Mouse (Mus musculus): ENCODE measurements around the gene Rnase11. TPM values are rescaled to one million over a fixed set of nuclear protein-coding genes. Genes with fewer than 3 reads are reported as not detected.

Rnase11 gene
- polyA plus RNA-seq, 1 experiment from 2014 or later = not detected

- Histone ChIP-seq H3K4me1 (replicated peaks) (peaks cover 10% of the 10 kb centered on the region), H3K9me3 (no peaks in the 10 kb centered on the region), H3K4me2 (no peak overlapping the region), H3K36me3 (no peaks in the 10 kb centered on the region), H3K27me3 (no peaks in the 10 kb centered on the region), H3K9ac (no peak overlapping the region), H3K4me3 (no peak overlapping the region), H3K27ac (no peak overlapping the region)
- no peak for ATAC-seq (ENCODE audit: low FRiP score)
- WGBS = 95% methylated on average over 5 of the region's 5 CpGs
These were observed 19.0 kb upstream of the Rnase11 start for GRCm38 (mm10) chr14:51068956-51069355.

GRCm38 (mm10) chr14:51060761-51061160 lies 10.8 kb upstream of the Rnase11 start:
- Histone ChIP-seq H3K4me3 (no peak overlapping the region), H3K36me3 (no peaks in the 10 kb centered on the region), H3K4me1 (replicated peaks) (peaks cover 8% of the 10 kb centered on the region), H3K27me3 (0 out of 2 replicates have a peak, but pooled peaks cover 4% of the 10 kb centered on the region), H3K9me3 (no peaks in the 10 kb centered on the region), H3K27ac (no peak overlapping the region), H3K4me2 (no peak overlapping the region), H3K9ac (no peak overlapping the region)
- WGBS = 94% methylated on average over 5 of the region's 5 CpGs
- ATAC-seq (ENCODE audit: low FRiP score) = no peak

GRCm38 (mm10) chr14:51057401-51057831 lies 7.5 kb upstream of the Rnase11 start, which contains the start of gene Rnase12:
TSS of gene Rnase12 (minus strand) at chr14:51057661.
- Histone ChIP-seq H3K27ac (no peak within 1 kb of the TSS), H3K27me3 (0 out of 2 replicates have a peak, but pooled peaks cover 4% of the 10 kb centered on the region), H3K4me2 (no peak within 1 kb of the TSS), H3K9me3 (no peaks in the 10 kb centered on the region), H3K36me3 (no peaks in the 10 kb centered on the region), H3K9ac (no peak within 1 kb of the TSS), H3K4me1 (replicated peaks) (peaks cover 8% of the 10 kb centered on the region), H3K4me3 (no peak within 1 kb of the TSS)
- 78% methylated on average over 9 of the region's 9 CpGs for WGBS
- no peak for ATAC-seq (ENCODE audit: low FRiP score)

- WGBS = 37% methylated on average over 13 of the region's 13 CpGs
- ATAC-seq (ENCODE audit: low FRiP score) = no peak
These were observed 4.6 kb upstream of the Rnase11 start for GRCm38 (mm10) chr14:51054243-51055237.

GRCm38 (mm10) chr14:51053176-51053575 lies 3.2 kb upstream of the Rnase11 start:
- WGBS = 76% methylated on average over 5 of the region's 5 CpGs
- ATAC-seq (ENCODE audit: low FRiP score) = no peak
- Histone ChIP-seq H3K9ac (no peak overlapping the region), H3K27ac (no peak overlapping the region), H3K4me3 (no peak overlapping the region), H3K27me3 (no peaks in the 10 kb centered on the region), H3K36me3 (no peaks in the 10 kb centered on the region), H3K9me3 (no peaks in the 10 kb centered on the region), H3K4me1 (replicated peaks) (peaks cover 4% of the 10 kb centered on the region; the same call in 1 of the 2 replicates), H3K4me2 (no peak overlapping the region)

More at GRCm38 (mm10) chr14:51054243-51055237, 4.6 kb upstream of the Rnase11 start:
- Histone ChIP-seq H3K4me2 (no peak overlapping the region), H3K36me3 (no peaks in the 10 kb centered on the region), H3K4me3 (no peak overlapping the region), H3K9ac (no peak overlapping the region), H3K4me1 (replicated peaks) (peaks cover 4% of the 10 kb centered on the region; the same call in 1 of the 2 replicates), H3K27ac (no peak overlapping the region), H3K27me3 (no peaks in the 10 kb centered on the region), H3K9me3 (no peaks in the 10 kb centered on the region)

GRCm38 (mm10) chr14:51051941-51052340 lies 2.0 kb upstream of the Rnase11 start:
- peaks cover 4% of the 10 kb centered on the region; the same call in 1 of the 2 replicates for H3K4me1 ChIP-seq (replicated peaks)
- H3K9ac ChIP-seq = no peak overlapping the region
- ATAC-seq (ENCODE audit: low FRiP score) = no peak
- H3K9me3 ChIP-seq = no peaks in the 10 kb centered on the region
- no peaks in the 10 kb centered on the region for H3K27me3 ChIP-seq
- no peak overlapping the region for H3K4me3 ChIP-seq
- H3K27ac ChIP-seq = no peak overlapping the region
- H3K36me3 ChIP-seq = no peaks in the 10 kb centered on the region
- no peak overlapping the region for H3K4me2 ChIP-seq
- 69% methylated on average over 5 of the region's 5 CpGs for WGBS

- Histone ChIP-seq H3K36me3 (no peaks in the 10 kb centered on the region), H3K27ac (no peak overlapping the region)
These were observed 2.1 kb downstream of the Rnase11 start for GRCm38 (mm10) chr14:51047846-51048245.

GRCm38 (mm10) chr14:51041769-51042168 lies 8.2 kb downstream of the Rnase11 start, which contains the start of gene Rnase9:
TSS of gene Rnase9 (minus strand) at chr14:51041869.
- Histone ChIP-seq H3K27me3 (no peaks in the 10 kb centered on the region), H3K9ac (no peak within 1 kb of the TSS), H3K4me2 (no peak within 1 kb of the TSS), H3K4me3 (no peak within 1 kb of the TSS), H3K27ac (no peak within 1 kb of the TSS), H3K9me3 (no peaks in the 10 kb centered on the region), H3K36me3 (no peaks in the 10 kb centered on the region), H3K4me1 (replicated peaks) (no peaks in the 10 kb centered on the region)
- WGBS = 57% methylated on average over 6 of the region's 6 CpGs
- ATAC-seq (ENCODE audit: low FRiP score) = no peak

More at GRCm38 (mm10) chr14:51047846-51048245, 2.1 kb downstream of the Rnase11 start:
- H3K4me3 ChIP-seq = no peak overlapping the region
- H3K4me2 ChIP-seq = no peak overlapping the region
- no peaks in the 10 kb centered on the region for H3K27me3 ChIP-seq
- H3K9ac ChIP-seq = no peak overlapping the region
- ATAC-seq (ENCODE audit: low FRiP score) = no peak
- no peaks in the 10 kb centered on the region for H3K9me3 ChIP-seq
- no peaks in the 10 kb centered on the region for H3K4me1 ChIP-seq (replicated peaks)
- WGBS = 76% methylated on average over 5 of the region's 5 CpGs

GRCm38 (mm10) chr14:51036214-51036613 lies 13.7 kb downstream of the Rnase11 start:
- H3K9me3 ChIP-seq = no peaks in the 10 kb centered on the region
- no peaks in the 10 kb centered on the region for H3K36me3 ChIP-seq
- WGBS = 89% methylated on average over 4 of the region's 4 CpGs
- H3K9ac ChIP-seq = no peak overlapping the region
- H3K4me1 ChIP-seq (replicated peaks) = no peaks in the 10 kb centered on the region
- H3K4me3 ChIP-seq = no peak overlapping the region
- no peak for ATAC-seq (ENCODE audit: low FRiP score)
- H3K4me2 ChIP-seq = no peak overlapping the region
- no peaks in the 10 kb centered on the region for H3K27me3 ChIP-seq
- H3K27ac ChIP-seq = no peak overlapping the region

GRCm38 (mm10) chr14:51035206-51035605 lies 14.8 kb downstream of the Rnase11 start:
- Histone ChIP-seq H3K9me3 (no peaks in the 10 kb centered on the region), H3K4me2 (no peak overlapping the region), H3K27ac (no peak overlapping the region), H3K4me3 (no peak overlapping the region), H3K36me3 (no peaks in the 10 kb centered on the region), H3K9ac (no peak overlapping the region), H3K4me1 (replicated peaks) (no peaks in the 10 kb centered on the region), H3K27me3 (no peaks in the 10 kb centered on the region)
- 52% methylated on average over 1 of the region's 1 CpGs for WGBS
- ATAC-seq (ENCODE audit: low FRiP score) = no peak

- no peak overlapping the region for H3K4me2 ChIP-seq
- 56% methylated on average over 3 of the region's 3 CpGs for WGBS
- ATAC-seq (ENCODE audit: low FRiP score) = no peak
These were observed 22.4 kb downstream of the Rnase11 start for GRCm38 (mm10) chr14:51027387-51028155.

More at GRCm38 (mm10) chr14:51027387-51028155, 22.4 kb downstream of the Rnase11 start:
- Histone ChIP-seq H3K4me3 (no peak overlapping the region), H3K27ac (no peak overlapping the region), H3K36me3 (no peaks in the 10 kb centered on the region), H3K27me3 (no peaks in the 10 kb centered on the region), H3K4me1 (replicated peaks) (no peaks in the 10 kb centered on the region), H3K9ac (no peak overlapping the region), H3K9me3 (no peaks in the 10 kb centered on the region)

Measured in hindbrain, embryonic 13.5 days (tissue).